Mouse (Mus musculus) lung, postnatal 10 days (tissue): Measurements from ENCODE around the gene Spint2.

Experiments used
- DNase-seq: peaks from one replicate; pipeline ENCODE4 v3.0.0; 2021

Gene Spint2

DNA sequence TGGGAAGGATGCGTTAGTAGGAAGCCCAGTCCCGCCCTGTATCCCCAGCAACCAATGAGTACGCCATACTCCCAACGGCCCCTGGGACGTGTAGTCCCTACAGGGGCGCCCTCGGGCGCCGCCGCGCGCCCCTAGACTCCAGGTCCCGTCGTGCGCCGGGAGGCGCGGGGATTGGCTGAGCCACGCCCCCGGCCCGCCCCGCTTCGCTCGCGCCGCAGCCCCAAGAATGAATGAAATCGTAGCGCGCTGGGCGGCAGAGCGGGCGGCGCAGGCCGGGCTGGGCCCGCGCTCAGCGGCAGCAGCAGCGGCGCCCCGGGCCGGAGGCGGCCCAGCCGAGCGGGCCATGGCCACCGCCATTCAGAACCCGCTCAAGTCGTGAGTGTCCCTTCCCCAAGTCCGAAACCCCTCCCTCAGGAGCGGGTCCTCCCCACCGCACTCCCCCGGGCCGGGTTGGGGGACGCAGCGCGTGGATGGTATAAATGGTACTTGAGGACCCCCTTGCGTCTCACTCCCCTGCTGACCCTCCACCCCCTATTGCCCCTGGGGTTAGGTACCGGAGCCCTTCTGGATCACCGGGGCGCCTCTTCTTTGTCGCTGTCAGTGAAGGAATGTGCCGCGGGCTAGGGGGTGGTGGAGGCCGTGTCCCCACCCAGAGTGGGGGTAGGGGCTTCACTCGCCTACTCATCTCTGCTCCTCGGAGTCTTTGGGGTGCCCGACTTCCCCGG, 22.2 kb upstream of the Spint2 start, which contains the start of gene Dpf1:
Dpf1 (plus strand) TSS at position 214 of the 725 bp plus-strand sequence.
- peak; percentile 91 for DNase-seq

- no peak for DNase-seq
Measured at GRCm38 (mm10) chr7:29302641-29303040, 20.9 kb upstream of the Spint2 start.

DNA sequence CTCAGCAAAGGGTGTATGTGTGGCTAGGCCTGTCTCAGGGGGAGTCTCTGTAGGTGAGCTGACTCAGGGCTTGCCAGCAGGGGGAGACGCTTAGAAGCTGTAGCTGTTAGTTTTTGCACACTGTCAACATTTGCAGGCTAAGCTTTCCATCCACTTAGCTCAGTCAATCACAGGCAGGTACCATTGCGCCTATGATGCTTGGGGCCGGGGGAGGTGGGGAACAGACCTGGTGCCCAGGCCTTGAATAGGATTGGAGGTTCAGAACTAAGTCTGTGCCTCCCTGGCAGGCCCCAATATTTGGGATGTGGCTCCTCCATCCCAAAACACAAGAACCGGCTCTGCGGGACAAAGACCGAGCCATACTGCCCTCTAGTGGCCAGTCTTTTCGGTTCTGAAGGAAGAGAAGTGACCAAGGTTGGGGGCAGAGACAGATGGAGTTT, 19.4 kb upstream of the Spint2 start:
- DNase-seq = peak; percentile 86

DNA sequence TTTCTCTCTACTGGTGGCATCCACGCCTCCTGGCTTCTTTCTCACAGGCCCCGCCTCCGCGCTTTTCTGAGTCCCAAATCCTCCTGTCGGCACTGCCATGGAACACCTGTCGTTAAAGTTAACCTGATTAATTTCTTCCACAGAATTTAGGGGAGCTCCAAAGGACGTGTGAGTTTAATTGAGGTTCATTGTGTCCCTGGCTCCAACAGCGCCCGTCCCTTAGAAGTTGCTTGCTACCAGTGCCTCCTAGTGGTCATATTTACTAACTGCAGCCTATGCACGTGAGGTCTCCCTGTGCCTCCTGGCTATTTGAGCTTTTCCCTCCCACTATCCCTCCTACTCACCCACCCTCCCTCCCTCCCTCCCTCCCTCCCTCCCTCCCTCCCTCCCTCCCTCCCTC, 15.3 kb upstream of the Spint2 start:
- peak; percentile 89 for DNase-seq

DNA sequence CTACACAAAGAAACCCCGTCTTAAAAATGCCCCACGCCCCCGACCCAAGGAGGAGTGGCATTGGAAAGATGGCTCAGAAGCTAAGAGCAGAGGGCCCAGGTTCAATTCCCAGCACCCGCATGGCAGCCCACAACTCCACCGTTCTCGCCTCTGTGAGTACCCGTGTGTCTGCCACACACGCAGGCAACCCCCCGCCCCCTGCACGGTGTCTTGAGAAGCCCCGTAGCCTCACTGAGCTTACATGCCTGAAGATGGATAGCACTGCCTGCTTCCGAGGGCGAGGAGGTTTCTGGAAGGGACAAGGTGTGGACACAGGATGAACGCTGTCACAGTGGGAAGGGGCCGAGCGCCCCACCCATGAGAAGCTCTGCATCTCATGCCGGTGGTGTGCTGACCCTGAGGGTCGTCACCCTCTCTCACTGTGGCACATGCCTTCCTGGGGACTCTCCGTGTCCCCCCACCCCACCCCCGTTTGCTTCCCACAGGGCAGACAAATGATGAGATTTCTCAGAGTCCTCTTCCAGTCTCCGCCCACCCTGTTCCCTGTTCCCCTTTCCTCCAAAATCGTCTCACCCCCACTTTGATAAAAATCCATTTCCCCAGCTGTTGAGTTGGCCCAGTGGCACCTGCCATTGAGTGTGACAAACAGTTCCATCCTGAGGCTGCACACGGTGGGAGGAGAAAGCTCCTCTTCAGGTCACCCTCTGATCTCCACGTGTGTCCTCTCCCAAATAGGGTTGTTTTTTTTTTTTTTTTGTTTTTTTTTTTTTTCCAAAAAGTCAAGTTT, 14.3 kb upstream of the Spint2 start:
- peak; percentile 51 for DNase-seq

DNA sequence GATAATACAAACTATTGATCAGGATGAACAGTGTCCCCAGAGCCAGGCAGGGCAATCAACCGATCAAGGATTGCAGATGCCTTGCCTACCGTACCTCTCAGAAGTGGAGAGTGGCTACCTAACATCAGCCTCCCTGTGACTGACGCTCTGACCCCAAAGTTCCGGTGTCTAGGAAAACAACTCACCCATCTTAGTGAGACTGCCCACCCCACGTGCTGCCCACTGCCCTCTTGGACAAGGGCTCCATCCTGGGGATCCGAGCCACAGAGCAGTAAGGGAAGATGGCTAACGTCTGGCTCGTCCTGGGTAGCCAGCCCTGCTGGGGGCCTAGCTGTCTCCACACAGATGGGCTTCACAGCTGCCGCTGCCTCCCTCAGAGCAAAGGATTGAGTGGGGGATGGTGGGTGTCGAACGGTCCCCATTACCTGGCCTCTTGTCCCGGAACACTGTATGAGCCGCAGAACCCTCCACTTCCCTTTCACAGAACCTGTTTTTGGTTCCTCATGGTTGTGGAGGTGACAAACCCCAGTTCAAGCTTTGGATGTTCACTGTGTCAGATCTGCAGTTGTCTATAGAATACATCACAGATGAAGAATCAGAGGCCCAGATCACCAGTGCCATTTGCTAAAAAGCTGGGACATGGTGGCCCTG, 12.5 kb upstream of the Spint2 start:
- DNase-seq = no peak

DNA sequence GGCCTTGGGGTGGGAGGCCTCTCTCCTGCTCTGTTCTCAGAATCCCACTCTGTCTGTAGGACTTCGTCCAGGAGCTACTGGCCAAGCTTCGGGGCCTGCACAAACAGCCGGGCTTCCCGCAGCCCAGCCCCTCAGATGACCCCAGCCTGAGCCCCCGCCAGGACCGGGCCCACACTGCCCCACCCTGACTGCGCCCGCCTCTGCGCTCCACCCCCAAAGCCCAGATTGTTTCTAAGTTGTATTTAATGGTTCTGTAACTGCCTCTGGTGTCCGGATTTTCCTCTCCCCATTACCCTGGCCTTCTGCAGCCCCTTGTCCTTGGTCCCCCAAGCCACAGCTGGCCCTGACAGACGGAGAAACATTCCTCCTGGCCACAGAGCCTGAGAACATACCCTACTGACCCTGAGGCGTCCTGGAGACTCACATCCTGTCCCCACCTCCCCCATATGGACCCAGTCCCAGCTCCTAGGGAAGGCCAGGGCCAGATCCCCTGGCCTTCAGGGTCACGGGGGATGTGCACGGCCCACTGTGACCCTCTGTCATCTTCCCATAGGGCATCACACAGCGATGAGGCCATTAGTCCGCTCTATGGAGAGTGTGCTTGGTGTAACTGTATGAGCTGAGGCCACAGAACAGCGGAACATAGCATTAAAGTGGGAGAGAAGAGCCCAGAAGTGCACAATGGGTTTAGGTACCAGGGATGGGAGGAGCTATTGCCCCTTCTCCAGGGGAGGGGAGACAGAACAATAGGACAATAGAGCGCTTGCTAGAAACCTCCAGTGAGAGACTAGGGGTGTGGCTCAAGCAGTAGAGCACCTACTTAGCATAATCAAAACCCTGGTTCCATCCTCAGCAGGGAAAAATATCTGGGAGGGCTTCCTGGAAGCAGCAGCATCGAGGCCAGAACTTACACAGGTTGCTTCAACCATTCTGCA, 11.7 kb upstream of the Spint2 start:
- peak; percentile 91 for DNase-seq

GRCm38 (mm10) chr7:29292458-29293098, 10.9 kb upstream of the Spint2 start:
- peak; percentile 55 for DNase-seq

GRCm38 (mm10) chr7:29291616-29292457, 10.1 kb upstream of the Spint2 start:
- DNase-seq = peak; percentile 58

DNA sequence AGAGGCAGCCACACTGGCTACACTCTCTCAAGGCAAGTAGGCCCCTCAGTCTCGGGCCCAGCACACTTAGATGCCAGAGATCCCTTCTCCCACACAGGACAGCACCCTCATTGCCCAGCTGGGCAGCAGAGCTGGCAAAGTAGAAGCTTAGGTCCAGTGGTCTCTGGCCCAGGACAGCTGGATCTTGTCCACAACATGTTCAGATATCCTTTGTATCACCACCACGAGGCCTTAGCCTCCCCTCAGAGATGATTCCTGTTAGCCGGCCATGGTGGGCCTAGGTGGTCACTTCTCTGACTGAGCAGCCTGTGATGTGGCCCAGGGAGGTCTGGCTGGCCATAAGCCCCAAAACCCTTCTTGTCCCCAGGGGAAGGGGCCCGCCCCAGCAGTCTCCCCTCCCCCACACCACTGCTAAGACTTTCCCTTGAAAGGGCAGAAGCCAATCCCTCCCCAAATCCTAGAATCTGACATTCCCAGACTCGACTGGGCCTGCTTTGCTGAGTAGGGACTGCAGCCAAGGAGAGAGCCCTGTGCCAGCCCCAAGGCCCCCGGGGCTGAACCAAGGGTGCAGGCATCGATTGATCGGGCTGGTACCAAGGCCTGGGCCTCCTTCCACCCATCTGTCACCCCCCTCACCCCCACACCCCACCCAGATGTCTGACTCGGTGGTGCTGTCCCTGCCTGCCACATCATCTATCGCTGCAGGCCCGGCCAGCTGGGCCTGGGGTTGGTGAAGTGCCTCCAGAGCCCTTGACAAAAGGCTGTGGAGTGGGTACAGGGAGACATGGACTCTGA, 9.2 kb upstream of the Spint2 start:
- DNase-seq = peak; percentile 67

DNA sequence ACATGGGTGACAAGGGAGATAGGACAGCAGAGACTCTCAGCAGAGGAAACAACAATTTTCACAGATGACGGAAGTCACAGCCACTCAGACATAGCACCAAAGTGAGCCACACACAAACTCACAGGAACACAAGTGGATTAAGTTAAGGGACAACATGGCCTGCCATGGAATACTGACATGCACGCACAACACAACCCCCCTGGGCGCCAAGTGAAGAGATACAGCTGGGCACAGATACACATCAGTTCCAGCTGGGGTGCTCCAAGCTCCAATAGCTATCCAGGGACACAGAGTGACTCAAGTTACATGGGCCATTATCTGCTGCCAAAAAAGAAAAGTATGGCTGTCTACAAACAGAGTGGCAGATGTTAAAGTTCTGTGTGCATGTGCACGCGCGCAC, 8.1 kb upstream of the Spint2 start:
- DNase-seq = peak; percentile 90

- peak; percentile 93 for DNase-seq
Measured at GRCm38 (mm10) chr7:29288942-29289638, 7.4 kb upstream of the Spint2 start, which contains the start of gene Ppp1r14a. Gene Ppp1r14a (plus strand): TSS chr7:29289308.

DNA sequence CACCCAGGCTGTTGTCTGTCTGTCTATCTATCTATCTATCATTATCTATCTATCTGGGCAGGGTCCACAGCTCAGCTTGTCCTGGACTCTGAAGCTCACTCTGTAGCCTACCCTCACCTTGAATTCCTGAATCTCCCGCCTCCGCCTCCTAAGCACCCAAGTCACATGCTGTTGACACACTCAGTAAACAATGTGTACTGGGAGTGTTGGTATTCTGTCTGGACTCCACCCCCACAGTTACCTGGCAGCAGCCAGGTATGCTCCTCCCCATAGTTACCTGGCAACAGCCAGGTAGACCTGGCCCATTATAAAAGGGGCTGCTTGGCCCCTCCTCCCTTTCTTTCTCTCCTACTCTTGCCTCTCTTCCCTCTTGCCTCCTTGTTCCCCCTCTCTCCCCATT, 6.4 kb upstream of the Spint2 start:
- DNase-seq = no peak

DNA sequence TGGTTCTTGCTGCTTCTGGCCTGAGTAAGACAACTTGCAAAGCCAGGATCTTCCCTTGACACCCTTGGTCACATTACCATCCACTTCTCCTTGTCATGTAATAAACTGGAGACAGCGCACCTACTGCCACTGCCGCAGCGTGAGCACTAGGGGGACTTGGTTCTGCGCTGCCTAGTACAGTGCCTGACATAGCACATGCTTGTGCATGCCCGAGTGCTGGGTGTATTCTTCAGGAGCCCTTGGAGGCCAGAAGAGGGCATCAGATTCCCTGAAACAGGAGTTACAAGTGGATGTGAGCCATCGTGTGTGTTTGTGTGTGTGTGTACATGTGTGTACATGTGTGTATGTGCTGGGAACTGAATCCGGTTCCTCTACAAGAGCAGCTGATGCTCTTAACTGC, 5.8 kb upstream of the Spint2 start:
- no peak for DNase-seq

DNA sequence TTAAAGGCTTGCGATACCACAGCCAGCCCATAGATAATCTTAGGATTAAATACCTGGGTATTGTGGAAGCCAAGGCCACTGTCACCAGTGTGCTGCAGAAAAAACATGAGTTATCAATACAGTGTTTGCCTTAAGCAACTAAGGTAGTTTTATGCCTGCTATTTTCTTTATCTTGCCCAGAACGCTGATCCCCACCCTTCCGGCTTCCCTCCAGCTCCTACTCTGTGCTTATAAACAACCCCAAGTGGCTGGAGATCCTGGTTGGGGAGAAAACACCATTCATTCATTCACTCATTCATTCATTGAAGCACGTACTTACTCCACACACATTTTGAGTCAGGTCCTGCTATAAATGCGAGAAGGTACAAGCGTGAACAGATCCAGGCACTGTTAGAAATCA, 2.8 kb upstream of the Spint2 start:
- no peak for DNase-seq

DNA sequence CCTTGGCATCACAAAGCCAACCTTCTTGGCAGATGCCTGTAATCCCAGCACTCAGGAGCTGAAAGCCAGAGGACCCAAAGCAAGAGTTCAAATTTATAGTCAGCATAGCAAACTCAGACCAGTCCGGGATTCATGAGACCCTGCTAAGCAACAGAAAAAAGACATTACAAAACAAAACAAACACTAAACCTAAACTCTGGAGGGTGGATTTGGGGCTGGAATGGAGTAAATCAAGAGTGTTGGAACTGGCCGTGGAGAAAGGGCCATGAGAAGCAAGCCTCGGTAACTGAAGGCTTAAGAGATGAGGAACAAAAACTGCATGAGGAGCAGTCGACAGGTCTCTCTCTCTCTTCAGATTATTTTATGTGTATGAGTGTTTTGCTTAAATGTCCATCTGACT, 2.2 kb upstream of the Spint2 start:
- DNase-seq = no peak

GRCm38 (mm10) chr7:29282074-29282554, 402 bp upstream of the Spint2 start:
- DNase-seq = no peak

DNA sequence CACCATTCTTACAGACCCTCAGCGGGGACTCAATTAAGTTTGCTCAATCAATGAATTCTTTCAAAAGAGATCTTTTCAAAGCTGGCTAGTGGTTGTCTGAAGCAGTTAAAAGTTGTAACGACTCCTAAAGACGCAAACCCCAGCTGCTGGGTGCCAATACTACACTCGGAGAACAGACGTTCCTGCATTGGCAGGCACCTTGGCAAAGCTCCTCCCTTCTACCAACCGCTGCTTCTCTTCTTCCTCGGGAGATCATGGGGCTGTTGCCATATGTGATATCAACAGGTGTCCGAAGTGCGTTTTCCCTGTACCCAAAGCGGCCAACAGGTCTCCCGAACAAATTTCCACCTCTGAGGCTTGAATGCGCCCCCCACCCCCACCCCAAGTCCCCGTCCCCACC, 911 bp downstream of the Spint2 start:
- DNase-seq = no peak

- DNase-seq = no peak
Measured at GRCm38 (mm10) chr7:29279924-29280323, 1.8 kb downstream of the Spint2 start.
